Mouse (Mus musculus) testis, postnatal 10 days (tissue): Measurements from ENCODE around the gene Mmd2.
A peak's percentile ranks its signal among the peaks of the same experiment; 100 is the strongest.

Experiments
- DNase-seq: peaks from one replicate; pipeline ENCODE4 v3.0.0; 2021; ENCODE audit warnings: low spot score

The Mmd2 gene

GRCm38 (mm10) chr5:142605288-142605687, 3.3 kb downstream of the Mmd2 start:
- no peak for DNase-seq

DNA sequence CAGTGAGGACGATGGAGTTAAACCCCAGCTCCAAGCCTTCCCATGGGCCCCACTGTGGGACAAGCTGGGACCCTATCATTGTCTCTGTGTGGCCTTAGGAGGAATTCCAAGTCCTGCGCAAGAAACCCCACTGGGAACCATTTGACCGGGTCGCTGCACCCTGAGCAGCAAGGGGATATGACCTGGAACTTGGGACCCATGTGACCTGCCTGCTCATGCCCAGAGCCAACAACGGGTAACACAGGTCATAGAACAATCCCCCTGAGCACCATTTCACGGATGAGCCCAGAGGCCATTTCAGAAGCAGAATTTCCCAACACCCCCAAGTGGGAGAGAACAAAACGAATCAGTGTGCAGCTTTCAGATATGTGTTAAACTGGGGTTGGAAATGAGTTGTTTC, 4.2 kb downstream of the Mmd2 start:
- no peak for DNase-seq

GRCm38 (mm10) chr5:142597648-142598390, 10.8 kb downstream of the Mmd2 start:
- DNase-seq, result no peak

GRCm38 (mm10) chr5:142596723-142597122, 11.9 kb downstream of the Mmd2 start:
- DNase-seq, result no peak

DNA sequence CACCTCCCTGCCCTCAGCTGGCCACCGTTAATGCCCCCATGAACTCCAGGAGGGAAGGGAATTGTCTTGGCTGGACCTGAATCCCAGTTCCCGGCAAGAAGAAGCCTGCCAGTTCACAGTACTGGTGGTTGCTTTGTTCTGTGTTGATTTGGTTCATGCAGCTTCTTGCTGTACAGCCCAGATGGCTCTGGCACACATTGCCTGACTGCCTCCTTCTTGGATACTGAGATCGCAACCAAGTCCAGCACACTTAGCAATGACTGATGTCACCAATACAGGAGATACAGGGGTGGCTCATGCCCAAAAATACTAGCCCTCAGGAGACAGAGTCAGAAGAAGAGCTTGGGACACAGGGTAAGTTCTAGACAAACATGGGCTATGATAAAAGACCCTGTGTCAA, 12.9 kb downstream of the Mmd2 start:
- no peak for DNase-seq

DNA sequence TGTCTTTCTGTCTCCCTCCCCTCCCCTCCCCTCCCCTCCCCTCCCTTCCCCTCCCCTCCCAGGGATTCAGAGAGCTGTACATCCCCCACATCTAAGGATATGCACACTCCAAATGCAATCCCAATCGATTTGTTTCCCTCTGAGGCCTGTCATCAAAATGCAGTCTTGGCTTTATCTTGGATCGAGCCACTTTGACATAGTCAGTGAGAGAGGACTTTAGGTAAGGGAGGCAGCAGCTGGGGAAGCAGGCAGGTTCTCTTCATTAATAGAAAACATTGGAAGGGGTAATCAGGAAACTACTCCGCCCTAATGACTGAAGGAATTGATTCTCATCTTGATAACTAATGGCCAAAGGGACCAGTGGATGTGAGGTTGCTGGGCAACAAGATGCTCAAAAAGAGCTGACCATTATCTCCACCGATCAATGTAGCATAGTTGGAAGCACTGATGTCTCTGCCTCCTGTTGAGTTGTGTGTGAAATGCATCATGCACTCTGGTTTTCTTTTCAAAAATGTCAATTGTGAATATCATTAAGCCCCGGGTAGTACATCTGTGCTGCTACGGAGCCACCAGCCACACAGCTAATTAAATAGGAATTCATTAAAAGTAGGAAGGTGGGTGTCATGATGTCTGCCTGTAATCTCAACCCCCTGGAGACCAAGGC, 17.5 kb downstream of the Mmd2 start:
- no peak for DNase-seq

DNA sequence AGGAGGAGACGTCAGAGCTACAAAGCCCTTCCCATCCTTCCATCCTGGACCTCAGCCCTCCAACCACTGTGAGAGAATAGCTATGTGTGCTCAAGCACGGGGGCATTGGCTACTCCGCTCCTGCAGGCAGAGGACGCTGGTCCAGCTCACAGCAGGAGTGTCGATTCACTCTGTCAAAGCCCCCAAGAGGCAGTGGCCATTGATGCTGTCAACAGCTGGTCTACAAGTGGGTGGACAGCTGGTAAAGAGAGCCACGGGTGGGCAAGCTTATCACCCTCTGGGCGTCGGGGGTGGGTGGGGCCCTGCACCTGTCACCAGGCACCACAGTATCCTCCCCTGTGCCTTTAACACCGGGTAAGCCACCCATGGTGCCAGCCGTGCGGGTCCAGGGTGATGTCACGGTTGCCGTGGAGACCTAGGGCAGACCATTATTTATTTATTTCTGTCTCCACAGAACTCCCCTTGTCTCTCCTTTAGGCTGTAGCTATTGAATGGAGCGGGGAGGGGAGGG, 24.9 kb downstream of the Mmd2 start:
- no peak for DNase-seq

DNA sequence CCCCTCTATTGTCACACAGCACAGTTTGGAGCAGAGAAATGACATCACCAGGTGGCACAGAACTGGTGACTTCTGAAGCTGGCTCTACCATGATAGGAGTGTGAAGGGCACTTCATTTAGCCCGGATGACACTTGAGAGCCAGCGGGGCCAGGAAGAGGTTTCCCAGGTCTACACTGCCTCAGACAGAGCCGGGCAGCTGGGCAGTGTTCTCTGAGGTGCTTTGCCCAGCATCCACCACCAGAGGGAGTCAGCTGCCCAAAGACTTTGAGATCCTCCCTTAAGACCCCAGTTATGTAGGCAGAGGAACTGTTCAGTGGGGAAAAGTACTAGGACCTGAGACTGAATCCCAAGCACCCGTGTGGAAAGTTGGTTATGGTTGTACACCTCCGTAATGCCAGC, 27.1 kb downstream of the Mmd2 start:
- DNase-seq, result peak; percentile 75

DNA sequence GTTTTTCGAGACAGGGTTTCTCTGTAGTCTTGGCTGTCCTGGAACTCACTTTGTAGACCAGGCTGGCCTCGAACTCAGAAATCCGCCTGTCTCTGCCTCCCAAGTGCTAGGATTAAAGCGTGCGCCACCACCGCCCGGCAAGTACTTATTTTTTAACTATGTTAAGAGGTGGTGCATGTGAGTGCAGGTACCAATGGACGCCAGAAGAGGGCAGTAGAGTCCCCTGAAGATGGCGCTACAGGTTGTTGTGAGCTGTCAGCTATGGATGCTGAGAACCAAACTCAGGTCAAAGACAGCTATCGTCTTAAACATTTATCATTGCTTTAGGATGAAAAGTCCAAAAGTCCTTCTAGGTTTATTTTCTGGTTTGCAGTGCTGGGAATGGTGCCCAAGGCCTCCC, 30.4 kb downstream of the Mmd2 start:
- no peak for DNase-seq

DNA sequence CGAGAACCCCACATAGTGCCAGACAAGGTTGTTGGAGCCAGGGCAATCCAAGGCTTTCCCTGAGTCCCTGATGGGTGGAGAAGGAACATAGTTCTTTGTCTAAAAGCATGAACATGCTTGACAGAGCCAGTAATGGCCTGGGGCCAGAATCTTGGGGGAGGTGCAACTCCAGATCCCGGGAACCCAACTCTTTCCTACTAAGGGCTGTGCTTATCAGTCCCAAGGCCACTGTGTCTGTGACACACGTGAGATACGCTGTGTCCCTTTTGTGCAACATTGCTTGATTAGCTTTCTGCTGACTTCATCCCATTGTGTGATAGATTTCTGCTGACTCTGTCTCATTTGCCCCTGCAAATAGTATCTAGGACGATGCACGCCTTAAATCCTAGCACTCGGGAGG, 31.8 kb downstream of the Mmd2 start:
- DNase-seq, result peak; percentile 94

GRCm38 (mm10) chr5:142574323-142575057, 34.1 kb downstream of the Mmd2 start:
- no peak for DNase-seq

GRCm38 (mm10) chr5:142564606-142565005, 44.0 kb downstream of the Mmd2 start:
- no peak for DNase-seq

GRCm38 (mm10) chr5:142560261-142560660, 48.3 kb downstream of the Mmd2 start:
- DNase-seq, result no peak

GRCm38 (mm10) chr5:142557397-142558067, 51.1 kb downstream of the Mmd2 start:
- peak; percentile 93 for DNase-seq

DNA sequence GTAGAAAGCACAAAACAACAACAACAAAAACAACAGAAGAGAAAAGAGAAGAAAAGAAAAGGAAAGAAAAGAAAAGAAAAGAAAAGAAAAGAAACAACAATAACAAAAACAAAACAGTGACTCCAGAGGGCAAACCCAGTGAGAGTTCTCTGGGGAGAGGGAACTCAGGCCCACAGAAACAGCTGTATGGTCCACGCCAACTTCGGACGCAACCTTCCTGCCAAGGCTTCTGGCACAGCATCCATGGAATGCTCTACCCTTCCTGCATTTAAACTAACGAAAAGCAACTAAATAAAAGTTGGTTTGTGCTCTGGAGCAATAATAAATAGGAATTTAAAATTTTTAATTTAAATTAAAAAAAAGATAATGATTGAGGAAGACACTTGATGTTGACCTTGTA, 51.9 kb downstream of the Mmd2 start:
- DNase-seq, result no peak

DNA sequence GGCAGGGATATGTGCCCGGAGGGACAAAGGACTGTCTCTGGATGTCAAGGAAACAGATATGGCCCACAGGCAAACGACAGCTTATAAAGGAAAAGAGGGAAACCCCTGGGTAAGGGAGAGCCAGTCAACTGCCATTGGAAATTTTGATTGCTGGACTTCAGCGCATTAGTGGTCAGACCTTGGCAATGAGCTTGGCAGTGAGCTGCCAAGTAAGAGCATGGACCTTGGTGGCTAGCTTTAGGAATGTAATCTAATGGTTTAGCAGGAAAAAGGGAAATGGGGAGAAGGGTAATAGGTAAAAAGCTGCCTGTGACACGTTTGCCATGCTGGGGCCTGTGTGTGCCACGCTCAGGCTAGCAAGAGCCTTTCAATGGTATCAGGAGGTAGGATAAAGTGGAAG, 52.7 kb downstream of the Mmd2 start:
- no peak for DNase-seq

DNA sequence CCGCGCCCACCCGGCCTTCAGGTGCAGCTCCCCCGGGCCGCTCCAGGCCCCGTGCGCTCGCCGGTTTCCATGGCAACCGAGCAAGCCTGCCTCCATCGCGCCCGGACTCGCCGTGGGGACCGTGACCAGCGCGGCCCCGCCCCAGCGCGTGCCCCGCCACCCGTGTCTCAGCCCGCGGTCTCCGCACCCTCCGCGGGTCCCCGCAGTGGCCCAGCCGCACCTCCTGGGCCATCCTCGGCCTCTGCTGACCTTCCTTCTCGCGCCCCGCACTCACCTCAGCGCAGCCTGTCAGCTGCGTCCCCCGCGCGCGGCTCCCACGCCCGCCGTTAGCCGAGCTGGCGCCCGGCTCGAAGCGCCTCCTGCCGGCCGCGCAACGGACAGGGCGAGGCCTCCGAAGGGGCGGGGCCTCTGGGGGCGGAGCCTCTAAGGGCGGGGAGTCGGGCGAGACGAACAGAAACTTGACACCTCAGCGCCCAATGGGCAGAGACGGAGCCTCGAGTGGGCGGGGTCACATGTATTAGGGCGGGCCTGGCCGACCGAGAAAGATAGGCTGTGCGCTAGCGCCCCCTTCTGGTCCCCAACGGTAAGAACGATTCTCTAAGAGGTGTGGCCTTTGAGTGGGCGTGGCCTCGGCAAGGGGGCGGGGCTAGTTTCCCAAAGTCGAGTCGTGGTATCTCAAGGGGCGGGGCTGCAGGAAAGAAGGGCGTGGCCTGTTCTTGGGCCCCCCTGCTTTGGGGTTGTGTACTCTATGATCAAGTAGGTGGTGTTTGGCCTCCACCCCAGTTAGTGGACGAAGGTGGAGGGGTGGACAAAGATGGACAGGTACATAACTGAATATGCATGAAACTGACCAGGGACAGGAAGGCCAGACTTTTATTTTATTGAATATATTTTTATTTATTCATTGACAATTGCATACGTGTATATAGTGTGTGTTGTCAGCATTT, 57.6 kb downstream of the Mmd2 start, which contains the start of gene Radil:
Radil (minus strand) TSS at position 393 of the 947 bp plus-strand sequence.
- peak; percentile 100 for DNase-seq

GRCm38 (mm10) chr5:142549961-142550705, 58.5 kb downstream of the Mmd2 start:
- peak; percentile 68 for DNase-seq

DNA sequence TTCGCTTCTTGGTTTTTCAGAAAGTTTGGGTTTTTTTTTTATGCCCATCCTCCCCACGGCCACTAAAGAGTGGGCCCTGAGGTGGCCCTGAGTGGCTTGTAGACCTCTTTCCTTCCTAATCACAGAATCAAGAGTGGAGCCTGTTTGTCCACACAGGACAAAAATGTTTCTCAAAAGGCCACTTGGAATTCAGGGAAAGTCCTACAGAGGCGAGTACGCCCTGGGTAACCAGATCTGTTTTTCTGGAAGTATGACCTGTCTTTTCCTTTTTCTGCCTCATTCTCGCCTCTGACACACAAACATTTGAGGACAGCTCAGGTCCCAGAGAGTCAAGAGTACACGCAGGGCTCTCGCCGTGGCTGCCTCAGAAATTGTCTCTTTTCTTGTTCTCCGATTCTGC, 59.2 kb downstream of the Mmd2 start:
- no peak for DNase-seq

GRCm38 (mm10) chr5:142547066-142547465, 61.5 kb downstream of the Mmd2 start:
- no peak for DNase-seq
